Mouse (Mus musculus) liver, postnatal 0 days (tissue): ENCODE results near the gene Tecr.

Experiments
- CTCF ChIP-seq: sonication (generic); IDR thresholded peaks from 2 replicates; pipeline ENCODE4 v1.5.1; 2016; ENCODE audit warnings: antibody characterized with exemption, low read depth
- EP300 ChIP-seq: IDR thresholded peaks from 2 replicates; pipeline ENCODE4 v1.6.1; 2016; ENCODE audit warnings: antibody characterized with exemption, low read depth, mild to moderate bottlenecking

GRCm38 (mm10) chr8:83616625-83617024 lies 8.9 kb upstream of the Tecr start:
- TF ChIP-seq EP300: no peak
- no peak for TF ChIP-seq CTCF
